Mouse (Mus musculus): Measurements from ENCODE around the gene Tnks1bp1. TPM values are rescaled to one million over a fixed set of nuclear protein-coding genes. Genes with fewer than 3 reads are reported as not detected.

Gene Tnks1bp1
- polyA plus RNA-seq, 1 experiment from 2014 or later, result 53.6 TPM

- Histone ChIP-seq H3K36me3 (no peaks in the 10 kb centered on the region), H3K4me3 (no peak overlapping the region), H3K4me1 (peaks cover 14% of the 10 kb centered on the region), H3K27me3 (no peaks in the 10 kb centered on the region), H3K9me3 (no peaks in the 10 kb centered on the region), H3K4me2 (no peak overlapping the region), H3K27ac (peak overlapping the region; percentile 65; the same call in 1 of the 2 replicates), H3K9ac (no peak overlapping the region)
- ATAC-seq (ENCODE audit: borderline replicate concordance, extremely low read depth, low FRiP score, low TSS enrichment), result no peak
- WGBS, result 72% methylated on average over 2 of the region's 2 CpGs
Observed at GRCm38 (mm10) chr2:85098014-85098413, 50.2 kb downstream of the Tnks1bp1 start.

- Histone ChIP-seq H3K9ac (no peak overlapping the region), H3K4me1 (peaks cover 12% of the 10 kb centered on the region), H3K27me3 (no peaks in the 10 kb centered on the region), H3K27ac (peak overlapping the region; percentile 65), H3K4me2 (no peak overlapping the region), H3K4me3 (no peak overlapping the region), H3K36me3 (no peaks in the 10 kb centered on the region), H3K9me3 (no peaks in the 10 kb centered on the region)
- WGBS, result 36% methylated on average over 7 of the region's 7 CpGs
- ATAC-seq (ENCODE audit: borderline replicate concordance, extremely low read depth, low FRiP score, low TSS enrichment), result peak; percentile 75
Observed at GRCm38 (mm10) chr2:85098824-85099511, 51.1 kb downstream of the Tnks1bp1 start.

- Histone ChIP-seq H3K36me3 (no peaks in the 10 kb centered on the region), H3K4me1 (peaks cover 28% of the 10 kb centered on the region), H3K27ac (no peak overlapping the region), H3K4me3 (no peak overlapping the region), H3K27me3 (no peaks in the 10 kb centered on the region), H3K4me2 (no peak overlapping the region), H3K9me3 (no peaks in the 10 kb centered on the region), H3K9ac (no peak overlapping the region)
- WGBS, result 72% methylated on average over 8 of the region's 8 CpGs
- ATAC-seq (ENCODE audit: borderline replicate concordance, extremely low read depth, low FRiP score, low TSS enrichment), result no peak
Observed at GRCm38 (mm10) chr2:85103201-85103600, 55.4 kb downstream of the Tnks1bp1 start.

GRCm38 (mm10) chr2:85105426-85106013, 57.7 kb downstream of the Tnks1bp1 start:
- peak overlapping the region; percentile 77 for H3K27ac ChIP-seq
- H3K4me2 ChIP-seq, result peak overlapping the region; percentile 12
- H3K27me3 ChIP-seq, result no peaks in the 10 kb centered on the region
- ATAC-seq (ENCODE audit: borderline replicate concordance, extremely low read depth, low FRiP score, low TSS enrichment), result peak; percentile 50; the same call in 1 of the 2 replicates
- peaks cover 18% of the 10 kb centered on the region for H3K4me1 ChIP-seq
- 22% methylated on average over 11 of the region's 11 CpGs for WGBS
- H3K9me3 ChIP-seq, result no peaks in the 10 kb centered on the region
- H3K4me3 ChIP-seq, result no peak overlapping the region
- H3K9ac ChIP-seq, result no peak overlapping the region
- no peaks in the 10 kb centered on the region for H3K36me3 ChIP-seq

GRCm38 (mm10) chr2:85106068-85106790, 58.4 kb downstream of the Tnks1bp1 start:
- 41% methylated on average over 7 of the region's 7 CpGs for WGBS
- no peak overlapping the region for H3K4me3 ChIP-seq
- H3K9ac ChIP-seq, result no peak overlapping the region
- no peaks in the 10 kb centered on the region for H3K36me3 ChIP-seq
- no peaks in the 10 kb centered on the region for H3K27me3 ChIP-seq
- peak; percentile 33; the same call in 1 of the 2 replicates for ATAC-seq (ENCODE audit: borderline replicate concordance, extremely low read depth, low FRiP score, low TSS enrichment)
- peak overlapping the region; percentile 12 for H3K4me2 ChIP-seq
- H3K9me3 ChIP-seq, result no peaks in the 10 kb centered on the region
- peaks cover 18% of the 10 kb centered on the region for H3K4me1 ChIP-seq
- peak overlapping the region; percentile 77 for H3K27ac ChIP-seq

- Histone ChIP-seq H3K27me3 (no peaks in the 10 kb centered on the region), H3K27ac (peak overlapping the region; percentile 77; the same call in 1 of the 2 replicates), H3K4me2 (no peak overlapping the region), H3K4me3 (no peak overlapping the region), H3K9ac (no peak overlapping the region), H3K36me3 (no peaks in the 10 kb centered on the region), H3K4me1 (peaks cover 18% of the 10 kb centered on the region), H3K9me3 (no peaks in the 10 kb centered on the region)
- 38% methylated on average over 4 of the region's 4 CpGs for WGBS
- ATAC-seq (ENCODE audit: borderline replicate concordance, extremely low read depth, low FRiP score, low TSS enrichment), result no peak
Observed at GRCm38 (mm10) chr2:85106941-85107340, 59.1 kb downstream of the Tnks1bp1 start.

- H3K9ac ChIP-seq, result no peak overlapping the region
- ATAC-seq (ENCODE audit: borderline replicate concordance, extremely low read depth, low FRiP score, low TSS enrichment), result no peak
- H3K27ac ChIP-seq, result no peak overlapping the region
- 72% methylated on average over 9 of the region's 9 CpGs for whole genome bisulfite sequencing
- H3K4me3 ChIP-seq, result no peak overlapping the region
- no peaks in the 10 kb centered on the region for H3K36me3 ChIP-seq
- H3K9me3 ChIP-seq, result no peaks in the 10 kb centered on the region
- H3K4me2 ChIP-seq, result no peak overlapping the region
- no peaks in the 10 kb centered on the region for H3K27me3 ChIP-seq
- peaks cover 15% of the 10 kb centered on the region for H3K4me1 ChIP-seq
Observed at GRCm38 (mm10) chr2:85110288-85110875, 62.6 kb downstream of the Tnks1bp1 start.

Other genes starting within 250 kb of the Tnks1bp1 start
- 63.8 and 63.9 TPM in 2 replicates for gene Ube2l6, start 249.2 kb upstream of the Tnks1bp1 start, polyA plus RNA-seq (2015; fragmentation: Nextera tagmentation; extraction: Ambion mirVana)
- 0.20 and 0.27 TPM in 2 replicates for gene Smtnl1, start 225.4 kb upstream of the Tnks1bp1 start, polyA plus RNA-seq (2015; fragmentation: Nextera tagmentation; extraction: Ambion mirVana)
- 44.3 and 48.0 TPM in 2 replicates for gene Timm10, start 221.0 kb upstream of the Tnks1bp1 start, polyA plus RNA-seq (2015; fragmentation: Nextera tagmentation; extraction: Ambion mirVana)
- gene Slc43a1, start 209.2 kb upstream of the Tnks1bp1 start, polyA plus RNA-seq (2015; fragmentation: Nextera tagmentation; extraction: Ambion mirVana), result 15.1 and 15.9 TPM in 2 replicates
- 0.70 and 0.79 TPM in 2 replicates for gene Rtn4rl2, start 161.3 kb upstream of the Tnks1bp1 start, polyA plus RNA-seq (2015; fragmentation: Nextera tagmentation; extraction: Ambion mirVana)
- gene Slc43a3, start 111.4 kb upstream of the Tnks1bp1 start, polyA plus RNA-seq (2015; fragmentation: Nextera tagmentation; extraction: Ambion mirVana), result 78.5 and 89.7 TPM in 2 replicates
- 0.20 and 0.24 TPM in 2 replicates for gene Prg2, start 67.6 kb upstream of the Tnks1bp1 start, polyA plus RNA-seq (2015; fragmentation: Nextera tagmentation; extraction: Ambion mirVana)
- gene Prg3, start 59.8 kb upstream of the Tnks1bp1 start, polyA plus RNA-seq (2015; fragmentation: Nextera tagmentation; extraction: Ambion mirVana), result not detected in 2 replicates
- gene Ssrp1, start 10.8 kb upstream of the Tnks1bp1 start, polyA plus RNA-seq (2015; fragmentation: Nextera tagmentation; extraction: Ambion mirVana), result 298 and 303 TPM in 2 replicates
- gene P2rx3, start 10.6 kb upstream of the Tnks1bp1 start, polyA plus RNA-seq (2015; fragmentation: Nextera tagmentation; extraction: Ambion mirVana), result 0.77 and 0.91 TPM in 2 replicates
- gene Aplnr, start 88.2 kb downstream of the Tnks1bp1 start, polyA plus RNA-seq (2015; fragmentation: Nextera tagmentation; extraction: Ambion mirVana), result 181 and 184 TPM in 2 replicates
- gene Lrrc55, start 149.2 kb downstream of the Tnks1bp1 start, polyA plus RNA-seq (2015; fragmentation: Nextera tagmentation; extraction: Ambion mirVana), result 0.29 and 0.35 TPM in 2 replicates